Mouse (Mus musculus) hindbrain, embryonic 11.5 days (tissue): ENCODE results near the gene Ppef2. TPM values are rescaled to one million over a fixed set of nuclear protein-coding genes. Genes with fewer than 3 reads are reported as not detected.

Experiments used
- ATAC-seq: fragments of 200-750 bp; cut with Nextera tagmentation; 2 replicates; pipeline ENCODE4 v1.8.0; 2017; ENCODE audit warnings: mild to moderate bottlenecking, moderate TSS enrichment, moderate library complexity; ENCODE audit not compliant: low FRiP score
- DNase-seq: peaks from one replicate; pipeline ENCODE4 v3.0.0-alpha.2; 2015; ENCODE audit warnings: low spot score
- H3K27ac ChIP-seq: fragments of 300-500 bp; sonication (generic); 2 replicates; pipeline ENCODE4 v1.5.1; 2014; ENCODE audit warnings: mild to moderate bottlenecking, low read depth, low read length
- H3K27me3 ChIP-seq: fragments of 300-500 bp; sonication (generic); 2 replicates; pipeline ENCODE4 v1.6.1; 2014; ENCODE audit warnings: mild to moderate bottlenecking, low read length, moderate library complexity, mixed read lengths; ENCODE audit not compliant: control insufficient read depth, insufficient read depth
- H3K36me3 ChIP-seq: fragments of 300-500 bp; sonication (generic); 2 replicates; pipeline ENCODE4 v1.6.1; 2014; ENCODE audit warnings: mild to moderate bottlenecking, low read length, moderate library complexity, mixed read lengths; ENCODE audit not compliant: control insufficient read depth, insufficient read depth
- H3K4me1 ChIP-seq: fragments of 300-500 bp; sonication (generic); replicated peaks from 2 replicates; pipeline ENCODE4 v1.6.1; 2014; ENCODE audit warnings: low read length, mixed read lengths; ENCODE audit not compliant: control insufficient read depth, insufficient read depth
- H3K4me2 ChIP-seq: fragments of 300-500 bp; sonication (generic); replicated peaks from 2 replicates; pipeline ENCODE4 v1.6.1; 2014; ENCODE audit warnings: mild to moderate bottlenecking, low read depth, low read length
- H3K4me3 ChIP-seq: fragments of 300-500 bp; sonication (generic); 2 replicates; pipeline ENCODE4 v1.5.1; 2014; ENCODE audit warnings: low read depth, low read length
- H3K9ac ChIP-seq: fragments of 300-500 bp; sonication (generic); 2 replicates; pipeline ENCODE4 v1.6.1; 2014; ENCODE audit warnings: low read depth, low read length
- H3K9me3 ChIP-seq: fragments of 300-500 bp; sonication (generic); 2 replicates; pipeline ENCODE4 v1.6.1; 2016; ENCODE audit warnings: low read length; ENCODE audit not compliant: control insufficient read depth
- WGBS: fragments of 180-500 bp; shearing (Covaris S2); extraction: QIAGEN DNeasy Blood & Tissue Kit; methylation state at CpG from one replicate; pipeline ENCODE4 v1.1.7; 2014; 5-methylcytosine and 5-hydroxymethylcytosine counted together
- polyA plus RNA-seq: library from polyadenylated mRNA; unstranded; fragments of >200 nt; fragmentation: Nextera tagmentation; extraction: Ambion mirVana; gene quantifications from 2 replicates; pipeline ENCODE4 v1.2.1, GENCODE M21; 2014

Ppef2 gene
- polyA plus RNA-seq, 1 experiment from 2014 or later = not detected

DNA sequence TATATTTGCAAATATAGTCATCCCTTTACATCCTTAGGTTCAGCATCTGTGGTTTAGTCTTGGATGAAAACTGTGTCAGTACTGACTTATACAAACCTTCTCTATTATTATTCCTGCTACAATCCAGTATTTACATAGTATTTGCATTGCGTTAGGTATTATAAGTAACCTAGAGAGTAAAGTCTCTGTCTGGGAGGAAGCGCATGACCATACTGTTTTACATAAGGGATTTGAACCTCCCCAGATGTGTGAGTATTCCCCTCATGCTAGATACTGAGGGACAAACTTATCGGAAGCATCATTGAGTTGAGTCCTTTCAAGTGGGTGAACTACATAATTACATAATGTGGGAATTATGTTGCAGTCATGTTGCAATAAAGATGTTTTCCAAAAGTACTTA lies 26.6 kb downstream of the Ppef2 start:
- WGBS = 95% methylated on average over 3 of the region's 3 CpGs
- H3K36me3 ChIP-seq = no peaks in the 10 kb centered on the region

GRCm38 (mm10) chr5:92228776-92229175 lies 27.3 kb downstream of the Ppef2 start:
- WGBS = 26% methylated on average over 10 of the region's 10 CpGs

More for the DNA sequence above, 26.6 kb downstream of the Ppef2 start:
- H3K9ac ChIP-seq = no peak overlapping the region
- no peaks in the 10 kb centered on the region for H3K4me1 ChIP-seq
- no peak overlapping the region for H3K4me2 ChIP-seq
- H3K27ac ChIP-seq = no peak overlapping the region
- ATAC-seq = no peak
- no peak overlapping the region for H3K4me3 ChIP-seq
- H3K27me3 ChIP-seq = no peaks in the 10 kb centered on the region
- no peak for DNase-seq
- H3K9me3 ChIP-seq = no peaks in the 10 kb centered on the region

DNA sequence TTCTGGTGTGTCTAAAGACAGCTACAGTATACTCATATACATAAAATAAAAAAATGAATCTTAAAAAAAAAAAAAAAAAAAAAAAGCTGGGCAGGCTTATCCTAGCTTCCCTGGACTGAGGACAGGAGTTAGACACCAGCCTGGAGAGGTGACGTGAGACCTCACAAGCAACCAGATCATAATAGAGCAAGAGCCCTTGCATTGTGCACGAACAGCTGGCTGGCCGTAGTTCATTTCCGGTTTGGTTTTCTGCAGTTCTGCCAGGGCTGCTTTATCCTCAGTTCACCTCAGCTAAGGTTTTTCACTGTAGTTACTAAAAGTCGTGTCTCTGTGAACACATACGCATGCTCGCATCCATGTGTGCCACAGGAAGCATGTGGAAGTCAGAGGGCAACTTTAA lies 28.3 kb downstream of the Ppef2 start:
- no peaks in the 10 kb centered on the region for H3K9me3 ChIP-seq
- H3K27me3 ChIP-seq = no peaks in the 10 kb centered on the region
- WGBS = 89% methylated on average over 7 of the region's 7 CpGs
- no peak overlapping the region for H3K27ac ChIP-seq
- DNase-seq = no peak
- H3K4me2 ChIP-seq = no peak overlapping the region
- ATAC-seq = no peak
- no peak overlapping the region for H3K9ac ChIP-seq
- no peaks in the 10 kb centered on the region for H3K36me3 ChIP-seq
- no peak overlapping the region for H3K4me3 ChIP-seq
- H3K4me1 ChIP-seq = no peaks in the 10 kb centered on the region

More at GRCm38 (mm10) chr5:92228776-92229175, 27.3 kb downstream of the Ppef2 start:
- H3K27ac ChIP-seq = no peak overlapping the region
- H3K36me3 ChIP-seq = no peaks in the 10 kb centered on the region
- H3K4me2 ChIP-seq = no peak overlapping the region
- H3K4me1 ChIP-seq = no peaks in the 10 kb centered on the region
- no peaks in the 10 kb centered on the region for H3K27me3 ChIP-seq
- H3K9ac ChIP-seq = no peak overlapping the region
- no peaks in the 10 kb centered on the region for H3K9me3 ChIP-seq
- no peak for DNase-seq
- no peak for ATAC-seq
- no peak overlapping the region for H3K4me3 ChIP-seq

DNA sequence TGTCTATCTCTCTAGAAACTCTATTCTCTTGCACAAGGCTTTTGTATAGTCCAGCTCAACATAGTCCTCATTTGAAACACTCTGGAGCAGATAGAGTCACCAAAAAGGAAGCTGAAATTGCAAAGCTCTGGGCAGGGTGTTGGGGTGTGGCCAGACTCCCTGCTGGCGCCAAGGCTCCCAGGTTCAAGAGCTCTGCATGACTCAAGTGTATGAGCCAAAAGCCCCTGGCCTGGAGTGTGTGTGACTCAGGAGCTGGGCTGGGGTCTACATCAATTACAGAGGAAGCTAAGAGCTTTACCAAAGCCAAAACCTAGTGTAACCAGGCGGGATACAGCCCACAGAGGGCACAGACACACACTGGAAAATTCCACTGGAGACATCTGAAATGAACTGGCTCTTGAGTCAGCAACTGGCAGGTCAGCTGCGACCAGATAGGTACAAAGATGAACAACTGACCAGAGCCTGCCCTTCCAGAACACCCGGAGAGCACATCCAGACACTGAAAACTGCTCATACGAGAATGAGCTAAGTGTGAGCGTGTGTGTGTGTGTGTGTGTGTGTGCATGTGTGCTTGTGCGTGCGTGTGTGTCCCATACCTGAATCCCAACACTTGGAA lies 35.7 kb downstream of the Ppef2 start:
- 92% methylated on average over 8 of the region's 8 CpGs for WGBS
- ATAC-seq (no peak), DNase-seq (no peak)
- Histone ChIP-seq H3K9me3 (no peaks in the 10 kb centered on the region), H3K27ac (no peak overlapping the region), H3K4me1 (no peaks in the 10 kb centered on the region), H3K4me2 (no peak overlapping the region), H3K36me3 (no peaks in the 10 kb centered on the region), H3K4me3 (no peak overlapping the region), H3K27me3 (no peaks in the 10 kb centered on the region), H3K9ac (no peak overlapping the region)

GRCm38 (mm10) chr5:92219826-92220225 lies 36.3 kb downstream of the Ppef2 start:
- Histone ChIP-seq H3K27me3 (no peaks in the 10 kb centered on the region), H3K36me3 (no peaks in the 10 kb centered on the region), H3K9me3 (no peaks in the 10 kb centered on the region), H3K4me3 (no peak overlapping the region), H3K4me1 (no peaks in the 10 kb centered on the region), H3K9ac (no peak overlapping the region), H3K27ac (no peak overlapping the region), H3K4me2 (no peak overlapping the region)
- ATAC-seq (peak; percentile 38; the same call in 1 of the 2 replicates), DNase-seq (no peak)
- WGBS = 75% methylated on average over 6 of the region's 6 CpGs

DNA sequence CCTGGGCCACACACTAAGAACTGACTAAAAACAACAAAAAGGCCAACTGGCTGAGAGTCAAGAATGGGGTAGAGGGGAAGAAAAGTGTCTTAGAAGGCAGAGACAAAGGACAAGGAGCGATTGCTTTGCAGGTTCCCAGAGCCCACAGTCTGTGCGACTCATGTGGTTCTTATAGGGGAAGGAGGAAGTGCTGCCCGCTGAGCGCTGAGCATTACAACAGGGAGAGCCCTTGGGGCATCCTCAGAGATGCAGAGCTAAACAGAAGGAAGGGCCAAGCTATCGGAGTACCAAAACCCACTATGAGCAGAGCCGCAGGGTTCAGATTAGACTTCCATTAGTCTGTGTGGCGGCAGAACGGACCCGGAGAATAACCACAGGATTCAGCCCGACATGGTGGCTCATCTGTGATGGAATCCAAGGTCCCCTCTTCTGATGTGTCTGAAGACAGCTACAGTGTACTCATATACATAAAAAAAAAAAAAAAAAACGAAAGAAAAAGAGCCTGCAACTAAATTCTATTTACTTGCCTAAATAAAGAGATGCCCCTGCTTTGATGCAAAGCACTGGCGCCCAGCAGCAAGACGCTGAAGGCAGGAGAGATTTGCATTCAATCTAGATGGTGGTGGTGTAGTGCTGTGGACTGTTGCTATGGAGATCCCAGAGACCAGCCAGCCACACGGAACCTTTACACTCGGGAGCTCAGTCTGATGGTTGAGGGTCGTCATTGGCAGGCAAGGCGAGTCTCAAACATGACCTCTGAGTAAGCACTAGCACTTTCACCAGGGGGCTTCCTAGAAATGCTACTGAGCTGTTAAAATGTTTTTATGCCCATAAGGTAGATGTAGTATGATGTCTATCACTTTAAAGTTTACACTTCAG lies 36.9 kb downstream of the Ppef2 start:
- Histone ChIP-seq H3K27ac (no peak overlapping the region; the same call in 1 of the 2 replicates), H3K4me1 (no peaks in the 10 kb centered on the region), H3K36me3 (no peaks in the 10 kb centered on the region), H3K27me3 (no peaks in the 10 kb centered on the region), H3K4me3 (no peak overlapping the region), H3K4me2 (no peak overlapping the region), H3K9ac (no peak overlapping the region), H3K9me3 (no peaks in the 10 kb centered on the region)
- DNase-seq (peak; percentile 26), ATAC-seq (peak; percentile 78; the same call in 1 of the 2 replicates)
- 38% methylated on average over 17 of the region's 17 CpGs for WGBS

- Histone ChIP-seq H3K4me3 (no peak within 1 kb of the TSS), H3K9me3 (no peaks in the 10 kb centered on the region), H3K27me3 (no peaks in the 10 kb centered on the region), H3K4me1 (no peaks in the 10 kb centered on the region), H3K9ac (no peak within 1 kb of the TSS), H3K4me2 (no peak within 1 kb of the TSS), H3K36me3 (no peaks in the 10 kb centered on the region), H3K27ac (no peak within 1 kb of the TSS)
- no peak for DNase-seq
- WGBS = 93% methylated on average over 4 of the region's 4 CpGs
- ATAC-seq = no peak
Measured at GRCm38 (mm10) chr5:92215308-92215707, 40.8 kb downstream of the Ppef2 start, which contains the start of gene U90926. Gene U90926 (minus strand): TSS chr5:92215408.

- Histone ChIP-seq H3K4me3 (no peak overlapping the region), H3K4me1 (no peaks in the 10 kb centered on the region), H3K9me3 (no peaks in the 10 kb centered on the region), H3K27ac (no peak overlapping the region), H3K9ac (no peak overlapping the region), H3K36me3 (no peaks in the 10 kb centered on the region), H3K27me3 (no peaks in the 10 kb centered on the region), H3K4me2 (no peak overlapping the region)
- WGBS = 93% methylated on average over 4 of the region's 4 CpGs
- DNase-seq (no peak), ATAC-seq (no peak)
Measured at GRCm38 (mm10) chr5:92212231-92212630, 43.8 kb downstream of the Ppef2 start.
